Mouse (Mus musculus) liver, embryonic 14 days (tissue): Measurements from ENCODE around the gene Rhcg. TPM values are rescaled to one million over a fixed set of nuclear protein-coding genes. Genes with fewer than 3 reads are reported as not detected.

Experiments
- polyA plus RNA-seq: library from polyadenylated mRNA; depleted of rRNA; stranded (reverse); fragments of >200 nt; gene quantifications from 2 replicates; pipeline ENCODE4 v1.2.3, GENCODE M21; 2012; rRNA removed

Gene Rhcg
- polyA plus RNA-seq = 0.03 and 0.06 TPM in 2 replicates

GRCm38 (mm10) chr7:79617418-79617817, at the start of gene Rhcg:
Rhcg (minus strand) TSS chr7:79617657.

GRCm38 (mm10) chr7:79659578-79660290, 42.3 kb upstream of the Rhcg start, which contains the start of gene Ticrr:
Ticrr (plus strand) TSS chr7:79660196.

Other genes starting within 250 kb of the Rhcg start
- gene Rlbp1, start 230.6 kb downstream of the Rhcg start, polyA plus RNA-seq = 0.06 TPM in 2 replicates
- gene Fanci, start 225.7 kb downstream of the Rhcg start, polyA plus RNA-seq = 6.4 and 7.7 TPM in 2 replicates
- gene Polg, start 151.3 kb downstream of the Rhcg start, polyA plus RNA-seq = 12.8 and 17.1 TPM in 2 replicates
- 3.7 and 4.3 TPM in 2 replicates for gene Ticrr, start 42.5 kb upstream of the Rhcg start, polyA plus RNA-seq
- 0.46 and 0.51 TPM in 2 replicates for gene Kif7, start 98.1 kb upstream of the Rhcg start, polyA plus RNA-seq
- not detected in 2 replicates for gene Plin1, start 115.2 kb upstream of the Rhcg start, polyA plus RNA-seq
- gene Pex11a, start 125.5 kb upstream of the Rhcg start, polyA plus RNA-seq = 0.97 and 1.1 TPM in 2 replicates
- 0.02 and 0.03 TPM in 2 replicates for gene Wdr93, start 125.5 kb upstream of the Rhcg start, polyA plus RNA-seq
- gene Mesp1, start 176.1 kb upstream of the Rhcg start, polyA plus RNA-seq = 0.02 TPM in 1 of 2 replicates, not detected in the other
- 0.03 TPM in 2 replicates for gene Mesp2, start 193.1 kb upstream of the Rhcg start, polyA plus RNA-seq
- 16.2 and 17.8 TPM in 2 replicates for gene Anpep, start 243.4 kb upstream of the Rhcg start, polyA plus RNA-seq